Mouse (Mus musculus): Measurements from ENCODE around the gene Pitpna. TPM values are rescaled to one million over a fixed set of nuclear protein-coding genes. Genes with fewer than 3 reads are reported as not detected.

The Pitpna gene
- polyA plus RNA-seq (2012; rRNA removed), result 155 and 157 TPM in 2 replicates

GRCm38 (mm10) chr11:75587493-75588284 is at the start of gene Pitpna:
Gene Pitpna (plus strand): TSS chr11:75588097.

GRCm38 (mm10) chr11:75630645-75631229 is 42.8 kb downstream of the Pitpna start, which contains the start of gene Inpp5k:
Gene Inpp5k (plus strand): TSS chr11:75630988.

GRCm38 (mm10) chr11:75650311-75650710 is 62.4 kb downstream of the Pitpna start, which contains the start of gene Myo1c:
Gene Myo1c (plus strand): TSS chr11:75650504.

Other genes starting within 250 kb of the Pitpna start
- gene Rpa1, start 239.8 kb upstream of the Pitpna start, polyA plus RNA-seq (2012; rRNA removed), result 32.6 and 33.6 TPM in 2 replicates
- gene Smyd4, start 239.7 kb upstream of the Pitpna start, polyA plus RNA-seq (2012; rRNA removed), result 10.7 and 11.0 TPM in 2 replicates
- 11.1 and 24.4 TPM in 2 replicates for gene Serpinf1, start 165.4 kb upstream of the Pitpna start, polyA plus RNA-seq (2012; rRNA removed)
- gene Serpinf2, start 148.5 kb upstream of the Pitpna start, polyA plus RNA-seq (2012; rRNA removed), result 0.10 and 0.17 TPM in 2 replicates
- 8.5 and 9.2 TPM in 2 replicates for gene Wdr81, start 133.4 kb upstream of the Pitpna start, polyA plus RNA-seq (2012; rRNA removed)
- 0.54 and 0.78 TPM in 2 replicates for gene Tlcd2, start 126.4 kb upstream of the Pitpna start, polyA plus RNA-seq (2012; rRNA removed)
- 112 and 116 TPM in 2 replicates for gene Prpf8, start 101.3 kb upstream of the Pitpna start, polyA plus RNA-seq (2012; rRNA removed)
- gene Rilp, start 78.0 kb upstream of the Pitpna start, polyA plus RNA-seq (2012; rRNA removed), result 1.6 and 2.2 TPM in 2 replicates
- 3.5 and 3.6 TPM in 2 replicates for gene Scarf1, start 74.6 kb upstream of the Pitpna start, polyA plus RNA-seq (2012; rRNA removed)
- gene Slc43a2, start 56.4 kb upstream of the Pitpna start, polyA plus RNA-seq (2012; rRNA removed), result 20.9 and 21.9 TPM in 2 replicates
- 59.9 and 63.8 TPM in 2 replicates for gene Inpp5k, start 42.9 kb downstream of the Pitpna start, polyA plus RNA-seq (2012; rRNA removed)
- 23.7 and 25.9 TPM in 2 replicates for gene Myo1c, start 62.4 kb downstream of the Pitpna start, polyA plus RNA-seq (2012; rRNA removed)
- 83.2 and 89.4 TPM in 2 replicates for gene Crk, start 91.2 kb downstream of the Pitpna start, polyA plus RNA-seq (2012; rRNA removed)
- gene Ywhae, start 144.8 kb downstream of the Pitpna start, polyA plus RNA-seq (2012; rRNA removed), result 1,397 and 1,405 TPM in 2 replicates
- 15.9 and 17.4 TPM in 2 replicates for gene Doc2b, start 208.0 kb downstream of the Pitpna start, polyA plus RNA-seq (2012; rRNA removed)

Measured in central nervous system, embryonic 18 days (tissue).